Mouse (Mus musculus) megakaryocyte, embryonic 14.5 days (primary cell): ENCODE data around the gene Pon3. TPM values are rescaled to one million over a fixed set of nuclear protein-coding genes. Genes with fewer than 3 reads are reported as not detected.

ENCODE experiments used
- H3K27me3 ChIP-seq: replicated peaks from 2 replicates; pipeline ENCODE3; 2012; ENCODE audit warnings: inconsistent platforms
- H3K36me3 ChIP-seq: replicated peaks from 2 replicates; pipeline ENCODE3; 2012; ENCODE audit warnings: low read length, inconsistent platforms, mixed read lengths
- H3K4me1 ChIP-seq: 2 replicates; pipeline ENCODE4 v1.6.1; 2012; ENCODE audit warnings: inconsistent platforms
- H3K4me3 ChIP-seq: replicated peaks from 2 replicates; pipeline ENCODE3; 2012; ENCODE audit warnings: moderate library complexity, mild to moderate bottlenecking, inconsistent platforms
- H3K9me3 ChIP-seq: 2 replicates; pipeline ENCODE4 v1.6.1; 2012; ENCODE audit warnings: inconsistent platforms
- FLI1 ChIP-seq: IDR thresholded peaks from 2 replicates; pipeline ENCODE4 v1.6.1; 2012; ENCODE audit warnings: low read length, inconsistent platforms, mixed read lengths
- GATA1 ChIP-seq: IDR thresholded peaks from 3 replicates; pipeline ENCODE4 v1.6.1; 2012; ENCODE audit warnings: mixed read lengths, low read length, inconsistent platforms, borderline replicate concordance
- polyA plus RNA-seq: library from polyadenylated mRNA; stranded (reverse); fragments of >175 nt; gene quantifications from 2 replicates; pipeline ENCODE4 v1.2.3, GENCODE M21; 2012; ENCODE audit warnings: low replicate concordance; ENCODE audit not compliant: insufficient read depth

Pon3 gene
- polyA plus RNA-seq: 1.5 and 2.2 TPM in 2 replicates

DNA sequence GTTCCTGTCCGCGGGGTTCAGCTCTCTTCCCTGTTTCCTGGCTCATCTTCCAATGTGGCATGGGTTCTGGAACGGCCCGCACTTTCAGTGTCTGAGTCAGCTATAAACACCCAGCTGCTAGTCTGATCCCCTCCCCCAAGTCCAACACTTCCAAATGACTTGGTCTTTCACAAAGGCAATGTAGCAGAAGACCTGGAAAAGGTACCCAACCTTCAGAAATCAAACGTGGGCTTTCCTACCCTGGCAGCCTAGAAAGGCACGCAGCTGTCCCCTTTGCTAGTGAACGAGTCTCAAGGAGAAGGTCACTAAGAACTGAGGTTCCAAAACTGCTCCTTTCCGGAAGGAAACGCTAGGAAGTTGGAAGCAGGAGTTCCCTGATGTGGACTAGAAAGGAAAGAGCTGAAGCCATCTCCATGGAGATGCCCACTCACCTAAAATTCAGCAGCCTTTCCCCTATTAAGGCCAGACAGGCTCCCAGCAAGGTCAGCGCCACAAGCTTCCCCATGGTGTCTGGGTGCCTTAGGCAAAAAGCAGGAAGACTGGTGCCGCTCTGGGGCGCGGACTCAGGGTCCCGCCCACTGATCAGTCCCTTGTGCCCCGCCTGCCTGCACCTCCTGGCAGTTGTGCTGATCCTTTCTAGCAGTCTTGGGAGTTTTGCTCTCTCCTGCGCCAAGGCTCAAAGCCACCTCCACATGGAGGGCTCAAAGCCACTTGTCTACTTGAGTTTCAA lies at the start of gene Pon3:
TSS of gene Pon3 (minus strand) at position 565 of the 730 bp plus-strand sequence.
- no peak for TF ChIP-seq FLI1
- TF ChIP-seq GATA1: no peak
- Histone ChIP-seq H3K4me3 (peak within 1 kb of the TSS; percentile 90), H3K4me1 (peaks cover 32% of the 10 kb centered on the region), H3K27me3 (no peaks in the 10 kb centered on the region), H3K9me3 (no peaks in the 10 kb centered on the region), H3K36me3 (peaks cover 35% of the 10 kb centered on the region)

DNA sequence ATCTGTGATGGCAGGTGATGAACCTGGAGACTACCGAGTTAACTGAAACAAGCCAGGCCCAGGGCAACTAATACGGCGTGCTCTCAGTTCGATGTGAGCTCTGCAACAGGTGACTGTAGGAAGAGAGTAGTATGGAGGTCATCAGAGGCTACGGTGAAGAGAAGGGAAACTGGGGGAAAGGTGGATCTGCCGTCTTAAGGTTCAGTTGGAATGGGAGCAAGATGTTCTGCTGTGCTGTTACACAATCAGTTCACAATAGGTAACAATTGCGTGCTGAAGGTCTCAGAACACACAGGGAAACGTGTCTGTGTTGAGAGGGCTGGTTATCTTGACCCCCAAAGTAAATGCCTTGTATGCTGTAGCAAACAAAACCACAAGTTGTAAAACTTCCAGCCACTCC lies 48.9 kb upstream of the Pon3 start:
- no peaks in the 10 kb centered on the region for H3K9me3 ChIP-seq
- H3K4me3 ChIP-seq: no peak overlapping the region
- TF ChIP-seq FLI1 (no peak), GATA1 (no peak)
- 0 out of 2 replicates have a peak, but pooled peaks cover 3% of the 10 kb centered on the region for H3K4me1 ChIP-seq
- H3K36me3 ChIP-seq: no peaks in the 10 kb centered on the region
- no peaks in the 10 kb centered on the region for H3K27me3 ChIP-seq

DNA sequence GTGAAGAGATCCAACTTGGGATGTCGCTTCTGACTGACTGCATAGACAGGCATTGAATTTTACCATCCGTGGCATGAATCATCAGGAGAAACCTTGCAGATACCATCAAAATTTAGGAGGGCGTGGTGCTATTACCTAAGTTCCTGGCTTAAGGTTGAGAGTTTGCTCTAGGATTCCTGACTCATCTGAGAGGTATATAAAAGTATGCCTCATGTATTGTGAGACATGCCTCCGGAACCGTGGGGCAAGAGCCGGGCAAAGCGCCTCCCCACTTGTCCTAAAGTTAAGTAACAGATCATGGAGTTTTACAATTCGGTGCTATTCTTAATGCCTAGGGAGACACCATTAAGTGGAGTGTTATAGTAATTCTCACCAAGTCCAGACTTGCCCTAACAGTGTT lies 44.5 kb upstream of the Pon3 start:
- no peak for TF ChIP-seq FLI1
- TF ChIP-seq GATA1: no peak
- H3K4me3 ChIP-seq: no peak overlapping the region
- H3K9me3 ChIP-seq: no peaks in the 10 kb centered on the region
- H3K27me3 ChIP-seq: no peaks in the 10 kb centered on the region
- H3K36me3 ChIP-seq: no peaks in the 10 kb centered on the region
- H3K4me1 ChIP-seq: peaks cover 22% of the 10 kb centered on the region

DNA sequence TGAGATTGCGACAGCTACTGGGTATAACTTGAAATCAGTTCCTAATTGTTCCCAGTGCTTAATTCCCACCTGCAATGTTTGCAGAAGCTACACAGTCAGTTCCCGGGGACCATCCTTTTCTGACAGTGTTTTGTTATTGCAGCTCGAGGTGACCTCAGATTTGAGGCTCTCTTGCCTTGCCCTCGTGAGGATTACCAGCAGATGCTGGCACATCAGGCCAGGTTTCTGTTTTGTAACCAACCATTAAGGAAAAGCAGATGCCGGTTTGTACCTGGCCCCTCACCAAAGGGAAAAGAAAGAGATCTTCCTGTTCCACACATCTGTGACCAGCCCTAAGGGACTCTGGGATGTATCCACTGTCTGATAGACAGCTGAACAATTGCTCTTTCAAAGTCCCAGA lies 43.5 kb upstream of the Pon3 start:
- no peak for TF ChIP-seq FLI1
- no peak for TF ChIP-seq GATA1
- Histone ChIP-seq H3K9me3 (no peaks in the 10 kb centered on the region), H3K4me3 (no peak overlapping the region), H3K27me3 (no peaks in the 10 kb centered on the region), H3K36me3 (peaks cover 9% of the 10 kb centered on the region), H3K4me1 (peaks cover 29% of the 10 kb centered on the region)

DNA sequence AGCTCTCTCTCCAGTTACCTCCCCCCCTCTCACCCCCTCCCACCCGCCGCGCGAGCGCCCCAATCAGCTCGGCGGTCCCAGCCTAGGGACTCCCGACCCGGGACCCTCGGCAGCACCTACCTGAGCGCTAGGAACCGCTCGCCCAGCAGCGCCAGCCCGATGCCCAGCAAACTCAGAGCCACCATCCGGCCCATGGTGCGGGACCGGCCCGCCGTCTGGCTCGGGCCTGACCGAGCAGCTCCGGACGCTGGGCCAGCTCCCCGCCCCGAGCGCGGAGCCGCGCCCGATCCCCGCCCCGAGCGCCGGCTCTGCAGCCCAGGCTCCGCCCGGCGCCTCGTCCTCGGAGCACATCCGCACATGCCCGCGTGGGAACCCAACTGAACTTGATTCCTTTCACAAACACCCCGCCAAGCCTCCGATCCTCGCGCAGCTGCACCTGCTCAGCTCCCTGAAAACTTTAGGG lies 42.0 kb upstream of the Pon3 start, which contains the start of gene Pon2:
TSS of gene Pon2 (minus strand) at position 364 of the 463 bp plus-strand sequence.
- TF ChIP-seq FLI1: no peak
- no peak for TF ChIP-seq GATA1
- Histone ChIP-seq H3K9me3 (no peaks in the 10 kb centered on the region), H3K4me1 (peaks cover 44% of the 10 kb centered on the region), H3K4me3 (peak within 1 kb of the TSS; percentile 95), H3K36me3 (peaks cover 23% of the 10 kb centered on the region), H3K27me3 (no peaks in the 10 kb centered on the region)

DNA sequence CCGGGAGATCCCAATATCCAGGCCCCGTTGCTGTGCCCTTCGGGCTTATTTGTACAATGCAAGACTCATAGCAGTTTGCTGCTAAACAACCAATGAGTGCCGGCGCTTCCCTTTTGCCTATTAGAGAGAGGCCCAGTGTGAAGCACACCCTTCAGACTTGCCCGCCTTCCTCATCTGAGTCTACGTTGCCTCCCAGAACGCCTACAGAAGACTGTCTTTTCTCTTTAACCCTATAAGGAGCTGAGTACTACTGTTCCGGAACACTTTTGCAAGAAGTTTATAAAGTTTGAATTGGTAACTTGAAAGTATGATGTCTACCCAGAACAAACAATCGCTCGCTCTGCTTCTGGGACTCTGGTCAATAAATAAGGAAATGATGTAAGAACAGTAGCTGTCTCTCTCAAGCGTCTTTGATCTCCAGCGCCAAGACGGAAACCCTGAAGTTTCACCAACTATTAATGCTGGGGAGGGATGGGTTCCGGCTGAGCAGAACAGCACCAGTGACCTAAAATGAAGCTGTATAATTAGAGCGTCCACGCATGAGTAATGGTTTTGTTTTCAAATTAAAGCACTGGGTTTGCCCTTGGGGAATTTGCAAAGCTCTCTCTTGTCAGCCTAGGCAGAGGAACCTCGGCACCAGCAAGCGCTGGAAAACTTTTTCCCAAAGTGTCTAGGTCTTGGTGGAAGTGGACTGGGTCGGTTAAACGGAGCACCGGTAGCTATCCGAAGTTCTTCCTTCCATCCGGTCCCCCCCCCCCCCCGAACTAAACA lies 41.4 kb upstream of the Pon3 start:
- H3K9me3 ChIP-seq: no peaks in the 10 kb centered on the region
- H3K4me3 ChIP-seq: peak overlapping the region; percentile 95
- peaks cover 29% of the 10 kb centered on the region for H3K36me3 ChIP-seq
- TF ChIP-seq GATA1 (no peak), FLI1 (no peak)
- no peaks in the 10 kb centered on the region for H3K27me3 ChIP-seq
- peaks cover 50% of the 10 kb centered on the region for H3K4me1 ChIP-seq

DNA sequence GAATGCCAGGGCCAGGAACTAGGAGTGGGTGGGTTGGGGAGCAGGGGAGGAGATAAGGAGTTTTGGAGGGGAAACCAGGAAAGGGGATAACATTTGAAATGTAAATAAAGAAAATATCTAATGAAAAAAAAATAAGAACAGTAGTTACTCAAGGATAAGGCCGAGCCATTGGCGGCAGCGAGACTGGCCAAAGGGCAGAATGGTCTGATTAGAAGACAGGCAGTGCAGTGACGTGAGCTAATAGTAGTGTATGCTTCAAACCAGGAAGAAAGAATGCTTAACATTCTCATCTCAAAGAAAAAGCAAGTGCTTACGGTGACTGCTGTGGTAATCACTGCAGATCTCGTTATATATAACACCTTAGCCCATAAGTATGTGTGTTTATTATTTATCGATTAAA lies 40.0 kb upstream of the Pon3 start:
- H3K36me3 ChIP-seq: peaks cover 43% of the 10 kb centered on the region
- no peaks in the 10 kb centered on the region for H3K9me3 ChIP-seq
- H3K4me3 ChIP-seq: peak overlapping the region; percentile 87
- no peak for TF ChIP-seq FLI1
- peaks cover 64% of the 10 kb centered on the region for H3K4me1 ChIP-seq
- H3K27me3 ChIP-seq: no peaks in the 10 kb centered on the region

DNA sequence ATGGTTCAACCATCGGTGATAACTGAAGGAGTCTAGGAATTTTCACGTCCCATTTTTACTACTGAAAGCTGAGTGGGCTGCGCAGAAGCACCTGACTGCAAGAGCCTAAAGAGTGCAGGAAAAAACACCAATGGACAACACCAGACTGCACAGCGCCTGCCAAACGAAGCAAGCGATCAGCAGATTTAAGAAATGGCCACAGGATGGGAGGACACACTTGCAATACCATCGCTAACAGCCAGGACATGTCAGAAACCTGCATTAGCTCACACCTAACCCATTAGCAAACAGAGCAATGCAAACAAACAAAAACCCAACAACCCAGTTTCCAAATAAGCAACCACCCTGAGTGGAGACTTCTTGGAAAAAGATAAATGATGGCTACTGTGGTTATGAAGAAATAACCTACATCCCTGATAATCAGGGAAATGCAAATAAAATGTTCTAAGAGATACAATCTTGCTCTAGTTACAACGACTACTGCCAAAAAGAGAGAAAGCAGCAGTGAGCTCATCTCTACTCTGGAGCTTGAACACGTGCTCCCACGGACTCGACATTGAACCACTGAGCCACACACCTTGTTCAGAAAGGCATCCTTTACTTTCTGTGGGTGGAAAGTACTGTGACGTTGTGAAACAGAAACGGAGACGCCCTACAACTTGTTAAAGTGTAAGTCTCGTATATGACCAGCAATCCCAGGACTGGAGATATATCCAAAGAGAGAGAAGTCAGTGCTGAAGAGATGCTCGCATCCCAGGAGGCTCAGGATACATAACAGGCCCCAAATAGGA lies 38.8 kb upstream of the Pon3 start:
- peaks cover 55% of the 10 kb centered on the region for H3K36me3 ChIP-seq
- H3K27me3 ChIP-seq: no peaks in the 10 kb centered on the region
- H3K4me1 ChIP-seq: peaks cover 72% of the 10 kb centered on the region
- H3K4me3 ChIP-seq: no peak overlapping the region
- TF ChIP-seq FLI1 (no peak), GATA1 (no peak)
- no peaks in the 10 kb centered on the region for H3K9me3 ChIP-seq

DNA sequence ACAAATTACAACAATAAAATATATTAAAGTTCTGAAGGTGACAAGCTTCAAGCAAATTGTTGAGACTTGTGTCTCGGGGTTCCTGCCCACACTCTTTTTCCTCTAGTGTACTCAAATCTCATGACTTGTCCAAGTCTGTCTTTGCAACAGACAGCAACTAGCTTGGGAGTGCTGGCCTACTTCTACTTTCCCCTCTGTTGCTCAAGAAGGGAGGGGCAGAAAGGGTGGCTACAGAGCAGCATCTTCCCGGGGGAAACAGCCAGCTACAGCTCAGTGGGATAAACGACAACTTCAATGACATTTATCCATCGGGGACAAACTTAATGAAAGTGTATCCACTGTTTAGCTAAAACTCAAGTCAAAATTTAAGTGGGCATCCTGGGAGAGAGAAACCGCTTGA lies 36.8 kb upstream of the Pon3 start:
- no peak overlapping the region for H3K4me3 ChIP-seq
- peaks cover 71% of the 10 kb centered on the region for H3K36me3 ChIP-seq
- H3K27me3 ChIP-seq: no peaks in the 10 kb centered on the region
- no peak for TF ChIP-seq FLI1
- no peaks in the 10 kb centered on the region for H3K9me3 ChIP-seq
- H3K4me1 ChIP-seq: peaks cover 80% of the 10 kb centered on the region
